Mouse (Mus musculus) gastrocnemius, postnatal 14 days (tissue): ENCODE measurements at regions not wholly inside any gene's neighbourhood (a gene's known extent, or its start where the extent isn't known, plus 50 kb on each side); places are given as distances from the start of the nearest gene placed in this dataset.

Source experiments
- DNase-seq: peaks from one replicate; pipeline ENCODE4 v3.0.0; 2021; ENCODE audit warnings: mixed read lengths
- intact Hi-C: fragments of 180-260 bp; cut with DNase I; formaldehyde crosslinking; loops from one replicate; pipeline ENCODE4 v1.15.1; 2025; ENCODE audit warnings: low total_unique reads

DNA sequence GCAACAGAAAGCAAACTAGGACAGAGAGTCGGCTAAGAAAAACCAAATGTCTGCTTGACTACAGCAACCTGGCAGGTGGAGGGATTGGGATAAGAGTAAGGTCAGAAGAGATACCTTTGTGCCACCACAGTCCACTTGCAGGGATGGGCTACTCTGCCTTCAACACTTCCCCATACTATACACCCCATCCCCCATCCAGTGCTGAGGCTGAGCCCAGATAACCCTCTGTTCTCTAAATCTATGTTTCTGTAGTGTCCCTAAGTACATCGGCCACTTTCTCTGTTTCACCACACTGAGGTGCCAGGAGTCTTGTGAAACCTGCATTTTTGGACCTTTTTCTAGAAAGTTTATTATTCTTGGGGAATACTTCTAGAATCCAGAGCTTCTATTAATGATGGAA lies 196.3 kb upstream of the Kbtbd8 start:
- intact Hi-C loops = no loop called here
- no peak for DNase-seq

DNA sequence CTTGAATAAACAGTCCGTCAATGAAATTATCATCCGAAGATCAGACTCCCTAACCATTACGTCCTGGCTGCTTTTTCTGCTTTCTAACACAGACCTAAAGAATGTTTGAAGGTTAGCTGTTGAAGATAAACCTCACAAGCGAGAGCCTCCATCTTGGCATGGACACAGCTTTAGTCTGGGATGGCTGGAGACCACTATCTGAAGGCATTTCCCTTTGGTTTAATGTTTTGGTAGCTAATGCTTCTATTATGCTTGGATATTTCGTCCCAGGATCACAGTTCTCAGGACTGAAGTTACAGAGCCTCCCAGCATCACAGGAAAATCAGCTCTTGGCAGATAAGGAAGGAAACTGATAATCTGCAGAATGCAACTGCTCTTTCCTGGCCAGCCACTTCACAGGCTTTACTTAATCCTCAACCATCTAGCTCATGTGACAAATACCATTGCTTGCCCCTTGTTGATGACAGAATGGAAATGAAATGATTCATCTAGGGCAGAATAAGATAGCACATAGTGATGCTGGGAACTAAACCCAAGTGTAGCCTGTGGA lies 197.8 kb upstream of the Kbtbd8 start:
- intact Hi-C loops = no loop called here

DNA sequence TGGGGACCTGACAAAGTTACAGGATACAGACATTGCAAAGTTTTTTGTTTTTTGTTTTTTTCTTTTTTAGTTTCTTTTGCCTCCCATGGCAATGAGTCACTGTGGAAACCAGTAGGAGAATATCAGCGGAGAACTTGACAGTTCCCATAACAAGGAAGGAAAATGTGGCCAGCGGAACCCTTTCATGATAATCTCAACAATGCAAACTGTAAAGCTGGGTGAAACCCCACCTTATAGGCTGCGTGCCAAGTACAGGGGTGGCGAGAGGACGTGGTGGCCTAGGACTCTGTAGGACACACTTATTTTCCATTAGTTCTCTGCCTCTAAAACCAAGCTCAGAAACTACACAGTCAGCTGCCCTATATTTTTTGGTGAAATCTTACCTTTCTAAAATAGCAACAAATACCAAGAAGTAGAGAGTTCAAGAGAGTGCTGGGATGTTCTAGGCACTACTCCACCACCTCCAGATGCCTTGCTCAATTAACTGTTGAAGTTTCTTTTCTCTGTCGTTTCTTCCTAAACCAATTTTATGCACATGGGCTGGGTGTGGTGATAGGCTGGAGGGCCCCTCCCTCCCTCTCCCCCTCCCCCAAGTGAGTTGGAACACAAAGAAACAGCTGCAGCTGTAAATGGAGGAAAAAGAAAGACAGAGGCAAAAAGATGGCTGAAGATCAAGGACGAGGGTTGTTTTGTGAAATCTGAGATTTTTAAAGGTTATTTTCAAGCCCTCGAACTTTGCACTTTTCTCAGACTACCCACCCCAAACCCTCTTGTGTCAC lies 201.0 kb upstream of the Kbtbd8 start:
- peak; percentile 10 for DNase-seq
- intact Hi-C loops = no loop called here

More for the DNA sequence above, 197.8 kb upstream of the Kbtbd8 start:
- no peak for DNase-seq

DNA sequence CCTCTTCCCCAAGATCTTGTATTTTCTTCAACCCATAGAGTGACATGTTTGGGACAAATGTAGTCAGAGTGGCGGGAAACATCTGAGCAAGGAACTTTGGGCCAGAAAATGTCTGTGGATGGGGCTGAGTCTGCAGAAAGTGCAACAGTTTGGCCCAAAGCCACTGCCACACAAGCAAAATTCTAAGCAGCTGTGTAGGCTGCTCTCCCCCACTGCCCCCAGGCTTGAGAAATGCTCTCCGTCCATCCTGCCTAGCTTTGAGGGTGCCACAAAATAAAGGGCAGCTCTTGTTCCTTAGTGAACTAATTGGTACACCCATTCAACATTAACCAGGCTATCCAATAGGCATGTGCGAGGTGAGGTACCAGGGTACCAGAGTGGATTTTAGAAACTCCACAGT lies 205.2 kb upstream of the Kbtbd8 start:
- peak; percentile 13 for DNase-seq

DNA sequence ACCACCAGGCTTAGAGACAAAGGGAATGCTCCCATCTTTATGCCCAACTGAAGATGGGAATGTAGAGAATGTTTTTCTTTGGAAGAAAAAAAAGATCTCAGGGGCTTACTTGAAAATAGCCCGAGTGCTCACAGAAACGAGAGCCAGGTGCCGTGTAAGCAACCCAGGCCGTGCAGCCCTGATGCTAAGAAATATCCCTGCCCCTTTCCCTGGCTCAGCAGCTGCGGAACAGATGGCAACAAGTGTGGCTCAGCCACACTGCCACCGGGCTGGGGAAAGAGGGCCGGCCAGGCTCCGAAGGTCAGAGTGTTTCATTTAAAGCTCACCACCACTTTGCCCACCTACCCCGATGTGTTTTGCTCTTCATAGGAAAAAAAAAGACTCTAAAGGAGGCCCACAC lies 205.7 kb upstream of the Kbtbd8 start:
- intact Hi-C loops = no loop called here

More for the DNA sequence above, 205.2 kb upstream of the Kbtbd8 start:
- intact Hi-C loops = no loop called here

DNA sequence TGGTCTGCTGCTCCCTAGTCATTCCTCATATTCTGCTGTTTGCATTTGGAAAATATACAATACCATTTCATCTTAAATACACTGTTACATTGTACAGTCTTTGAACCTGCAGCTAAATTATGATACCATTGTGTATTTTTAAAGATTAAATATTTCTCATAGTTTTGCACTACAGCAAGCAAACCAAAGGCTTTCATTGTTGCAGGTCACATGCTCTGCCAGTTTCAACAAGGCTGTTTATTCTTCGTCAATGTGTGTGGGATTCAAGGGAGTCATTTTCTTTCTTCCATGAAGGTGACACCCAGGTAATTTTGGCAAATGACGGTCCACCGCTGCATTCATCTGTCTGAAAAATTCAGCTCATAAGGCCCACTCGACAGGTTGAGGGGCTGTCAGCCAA lies 200.9 kb upstream of the Lrig1 start:
- no peak for DNase-seq
- intact Hi-C loops = no loop called here

More for the DNA sequence above, 205.7 kb upstream of the Kbtbd8 start:
- peak; percentile 31 for DNase-seq

DNA sequence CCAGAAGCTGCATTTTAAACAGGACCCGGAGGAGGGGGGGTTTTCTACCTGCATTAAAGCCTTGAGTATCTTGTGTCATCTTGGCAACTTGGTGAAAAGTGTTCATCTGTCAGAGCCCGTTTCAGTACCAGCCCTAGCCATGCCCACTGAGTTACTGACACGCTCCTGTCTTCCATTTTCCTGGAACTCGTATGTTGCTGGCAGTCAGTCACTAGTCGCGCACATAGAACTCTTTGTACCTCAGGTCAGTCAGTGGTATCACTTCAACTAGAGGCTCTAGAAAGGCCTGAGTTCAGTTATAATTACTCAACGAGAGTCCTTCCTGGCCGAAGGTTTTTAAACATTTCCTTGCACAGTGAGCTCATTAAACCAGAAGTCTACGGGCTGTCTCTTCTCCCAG lies 198.9 kb upstream of the Lrig1 start:
- intact Hi-C loops = no loop called here
- no peak for DNase-seq

DNA sequence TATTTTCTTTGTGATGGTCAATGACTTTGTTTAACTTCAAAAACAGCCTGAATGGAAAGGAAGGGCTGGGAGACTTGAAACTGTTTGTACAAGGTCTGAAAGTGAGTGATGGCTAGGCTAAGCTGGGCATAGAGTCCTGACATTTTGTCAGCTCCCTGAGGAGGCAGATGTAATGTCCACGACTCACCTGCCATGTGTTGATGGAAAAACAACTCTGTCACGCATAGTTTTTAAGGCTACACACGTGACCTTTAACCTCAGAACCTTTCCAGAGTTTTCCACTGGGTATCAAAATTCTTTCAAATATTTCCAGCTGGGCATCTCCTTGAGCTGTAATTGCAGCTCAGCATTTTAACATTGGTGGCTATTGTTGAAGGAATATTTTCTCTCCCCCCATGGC lies 190.2 kb upstream of the Lrig1 start:
- intact Hi-C loops = no loop called here
- no peak for DNase-seq

DNA sequence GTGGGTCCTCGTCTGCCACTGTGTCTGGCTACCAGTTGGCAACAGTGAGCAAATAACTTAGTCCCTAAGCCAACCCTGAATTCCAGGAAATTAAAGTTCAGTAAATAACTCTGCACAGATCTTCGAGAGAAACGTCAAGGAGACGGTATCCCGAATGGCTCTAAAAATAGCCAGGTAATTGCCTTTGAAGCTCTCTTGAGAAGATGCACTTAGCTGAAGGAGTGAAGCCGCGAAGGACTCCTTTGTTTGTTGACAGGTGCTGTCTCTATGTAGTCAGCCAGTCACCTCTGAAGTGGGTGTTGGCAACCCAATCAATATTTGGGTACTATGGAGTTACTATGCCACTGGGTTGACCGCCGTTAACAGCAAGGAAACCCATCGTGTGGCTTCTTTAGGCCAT lies 189.3 kb upstream of the Lrig1 start:
- intact Hi-C loops = no loop called here
- DNase-seq = no peak

DNA sequence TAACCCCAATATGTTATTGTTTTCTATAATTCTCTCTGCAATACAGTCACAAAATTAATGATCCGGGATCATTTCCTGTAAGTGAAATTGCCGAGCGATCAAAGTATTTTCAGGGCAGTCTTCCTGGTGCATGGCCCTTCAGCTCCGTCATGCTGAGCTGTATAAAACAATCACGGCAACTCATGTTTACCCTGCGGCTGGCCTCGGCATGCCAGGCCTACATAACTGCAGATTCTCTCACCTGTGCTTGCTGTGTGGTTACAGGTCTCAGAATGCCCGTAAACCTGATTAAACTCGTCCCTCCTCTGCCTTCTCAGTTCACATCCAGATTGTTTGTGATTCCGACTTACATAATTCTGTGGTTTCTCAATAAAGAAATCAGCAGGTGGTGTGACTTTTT lies 181.2 kb upstream of the Lrig1 start:
- intact Hi-C loops = no loop called here

DNA sequence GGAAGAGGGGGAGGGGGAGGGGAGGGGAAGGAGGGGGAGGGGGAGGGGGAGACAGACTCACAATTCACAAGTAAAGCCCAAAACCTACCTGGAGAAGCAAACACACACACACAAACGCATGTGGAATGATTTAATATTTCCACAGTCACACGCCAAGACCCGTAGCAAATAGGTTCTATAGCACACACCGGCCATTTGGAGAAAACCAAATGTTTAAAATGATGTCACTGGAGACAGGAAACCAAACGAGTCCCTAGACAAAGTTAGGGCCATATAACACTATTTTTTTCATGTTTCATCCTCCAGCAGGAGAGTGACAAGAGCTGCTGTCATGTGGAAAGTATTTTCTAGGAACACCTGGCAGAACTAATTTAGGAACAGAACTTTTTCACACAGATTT lies 175.9 kb upstream of the Lrig1 start:
- intact Hi-C loops = no loop called here

More for the DNA sequence above, 181.2 kb upstream of the Lrig1 start:
- DNase-seq = no peak

DNA sequence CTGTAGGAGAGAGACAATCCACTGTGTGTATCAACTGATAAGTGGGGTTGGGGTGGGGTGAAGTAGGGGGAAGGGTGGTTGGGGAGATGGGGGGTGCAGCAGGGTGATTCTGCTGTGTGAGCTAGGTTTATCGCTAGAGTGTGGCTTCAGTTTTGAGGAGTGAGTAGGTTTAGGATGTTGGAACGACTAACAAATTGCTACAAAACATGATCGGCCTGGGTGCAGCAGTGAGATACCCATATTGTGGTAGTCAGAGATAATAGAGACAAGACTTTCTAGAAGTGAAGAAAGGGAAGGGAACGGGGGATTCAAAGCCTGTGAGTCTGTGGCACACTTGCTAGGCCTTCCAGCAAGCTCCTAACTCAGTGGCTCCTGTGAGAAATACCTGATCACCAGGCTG lies 175.1 kb upstream of the Lrig1 start:
- intact Hi-C loops = no loop called here
- no peak for DNase-seq

More for the DNA sequence above, 175.9 kb upstream of the Lrig1 start:
- no peak for DNase-seq

DNA sequence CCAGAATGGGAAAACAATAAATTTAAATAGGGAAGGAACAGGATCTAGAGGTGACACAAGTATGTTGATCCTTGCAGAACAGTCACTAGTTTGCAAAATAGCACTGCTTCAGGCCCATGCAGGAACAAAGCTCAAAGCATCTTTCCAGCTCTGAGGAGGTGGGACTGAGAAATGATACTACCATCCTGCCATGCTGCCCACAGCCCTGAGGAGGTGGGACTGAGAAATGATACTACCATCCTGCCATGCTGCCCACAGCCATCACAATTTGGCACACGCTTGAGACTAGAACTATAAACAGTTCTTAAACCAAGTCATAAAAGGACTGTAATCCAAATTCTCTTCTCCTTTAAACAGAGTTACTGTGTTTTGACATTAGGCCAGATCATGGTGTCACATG lies 174.5 kb upstream of the Lrig1 start:
- DNase-seq = no peak
- intact Hi-C loops = no loop called here

DNA sequence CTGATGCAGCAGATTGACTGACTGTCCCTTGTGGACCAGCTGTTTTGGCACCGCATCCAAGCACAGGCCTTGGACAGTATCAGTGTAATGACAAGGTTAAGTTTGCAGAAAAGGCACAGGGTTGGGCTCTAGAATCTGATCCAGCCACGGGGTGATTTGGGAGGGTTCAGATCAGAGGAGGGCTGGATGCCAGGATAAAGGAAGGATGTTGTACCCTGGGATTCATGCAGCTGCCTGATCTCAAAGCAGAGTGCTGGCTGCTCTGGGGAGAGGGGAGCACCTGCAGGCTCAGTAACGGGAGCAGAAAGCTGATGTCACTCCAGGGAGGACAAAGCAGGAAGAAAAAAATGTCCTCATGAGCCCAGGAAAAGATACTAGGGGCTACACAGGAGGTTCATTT lies 168.0 kb upstream of the Lrig1 start:
- peak; percentile 36 for DNase-seq
- intact Hi-C loops = no loop called here

DNA sequence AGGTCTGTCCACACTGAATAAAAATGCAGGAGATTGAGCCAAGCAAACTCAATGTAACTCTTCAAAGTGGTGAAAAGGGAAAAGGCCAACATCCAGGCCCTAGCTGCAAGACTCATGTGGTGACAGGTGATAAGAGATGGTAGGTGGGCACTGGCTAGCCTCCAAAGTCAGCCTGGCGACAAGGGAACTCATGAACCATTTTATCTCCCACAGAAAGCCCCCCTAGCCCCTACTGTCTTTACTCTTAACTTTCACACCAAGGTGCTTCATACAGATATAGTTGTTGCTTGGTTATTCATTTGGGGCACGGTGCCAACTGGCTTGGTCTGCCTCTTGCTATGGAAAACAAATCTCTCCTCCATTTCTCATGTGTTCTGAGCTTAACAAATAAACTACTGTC lies 165.5 kb upstream of the Lrig1 start:
- intact Hi-C loops = no loop called here
- no peak for DNase-seq

DNA sequence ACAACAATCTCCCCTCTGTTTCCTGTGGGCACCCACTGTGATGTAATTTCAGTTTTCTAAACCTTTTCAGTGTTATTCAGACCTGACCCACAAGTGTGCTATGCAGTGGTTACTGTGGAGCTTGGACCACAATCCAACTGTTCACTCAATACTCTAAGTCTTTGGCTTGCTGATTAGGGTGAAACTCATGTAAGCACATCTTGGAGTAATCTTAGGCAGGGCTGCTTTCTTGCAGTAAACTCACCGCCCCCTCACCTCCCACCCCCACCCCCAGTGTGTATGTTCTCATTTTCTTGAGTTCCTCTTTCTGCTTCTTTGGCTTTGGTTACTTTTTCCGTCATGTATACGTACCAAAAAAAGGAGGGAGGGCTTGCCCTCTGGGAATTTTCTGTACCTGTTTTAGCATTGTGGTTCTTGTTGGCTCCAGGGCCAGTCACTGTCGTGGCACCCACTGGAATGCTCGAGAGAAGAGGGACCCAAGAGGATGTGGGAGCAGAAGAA lies 158.2 kb upstream of the Lrig1 start:
- intact Hi-C loops = no loop called here
- no peak for DNase-seq

DNA sequence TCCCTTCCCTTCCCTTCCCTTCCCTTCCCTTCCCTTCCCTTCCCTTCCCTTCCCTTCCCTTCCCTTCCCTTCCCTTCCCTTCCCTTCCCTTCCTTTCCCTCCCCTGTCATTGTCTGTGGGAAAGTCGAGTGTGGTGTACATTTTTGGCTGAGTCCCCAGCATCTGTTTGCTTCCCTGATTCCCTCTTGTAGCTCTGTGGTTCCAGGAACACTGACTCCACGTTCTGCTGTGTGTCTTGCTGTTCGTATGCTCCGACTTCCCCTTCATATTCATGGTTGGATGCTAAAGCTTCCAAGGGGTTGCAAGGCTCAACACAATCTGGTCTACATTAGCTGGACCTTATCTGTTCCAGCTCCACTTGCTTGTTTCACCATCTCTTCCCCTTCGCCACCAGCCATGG lies 150.2 kb upstream of the Lrig1 start:
- intact Hi-C loops = no loop called here
- no peak for DNase-seq

DNA sequence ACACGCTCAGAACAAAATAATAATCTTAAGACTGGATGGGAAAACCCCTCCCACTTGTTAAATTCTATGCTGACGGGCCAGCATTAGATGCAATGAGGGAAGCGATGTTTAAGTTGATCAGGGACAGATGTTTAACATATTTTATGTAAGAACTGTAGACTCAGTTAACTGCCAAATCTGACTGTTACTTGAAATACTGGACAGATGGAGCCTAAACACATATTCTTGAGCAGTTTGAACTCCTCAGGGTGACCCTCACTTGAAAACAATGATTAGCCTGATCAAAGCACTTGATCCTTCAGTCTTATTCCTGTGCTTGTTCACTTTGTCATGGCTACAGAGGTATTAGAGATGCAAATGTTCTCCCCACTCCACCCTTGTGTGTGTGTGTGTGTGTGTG lies 149.6 kb upstream of the Lrig1 start:
- intact Hi-C loops = no loop called here
- DNase-seq = no peak

DNA sequence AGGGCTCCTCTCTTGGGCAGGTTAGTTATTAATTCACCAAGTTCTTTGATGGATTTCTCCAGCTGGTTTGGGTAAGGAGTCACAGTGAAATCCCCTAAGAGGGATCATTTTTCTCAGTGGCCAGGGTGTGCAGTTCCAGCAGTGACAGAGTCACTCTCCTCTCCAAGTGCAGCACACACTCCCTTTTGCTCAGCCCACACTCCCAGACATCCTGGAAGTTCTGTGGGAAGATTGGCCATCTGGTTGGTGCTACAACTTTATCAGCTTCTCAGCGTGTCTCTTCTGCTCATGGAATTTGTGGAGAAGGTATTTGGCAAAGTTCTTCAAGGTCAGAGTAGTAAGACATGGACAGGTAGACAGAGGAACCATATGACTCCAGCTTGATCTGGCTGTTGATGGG lies 148.5 kb upstream of the Lrig1 start:
- intact Hi-C loops = no loop called here
- no peak for DNase-seq

DNA sequence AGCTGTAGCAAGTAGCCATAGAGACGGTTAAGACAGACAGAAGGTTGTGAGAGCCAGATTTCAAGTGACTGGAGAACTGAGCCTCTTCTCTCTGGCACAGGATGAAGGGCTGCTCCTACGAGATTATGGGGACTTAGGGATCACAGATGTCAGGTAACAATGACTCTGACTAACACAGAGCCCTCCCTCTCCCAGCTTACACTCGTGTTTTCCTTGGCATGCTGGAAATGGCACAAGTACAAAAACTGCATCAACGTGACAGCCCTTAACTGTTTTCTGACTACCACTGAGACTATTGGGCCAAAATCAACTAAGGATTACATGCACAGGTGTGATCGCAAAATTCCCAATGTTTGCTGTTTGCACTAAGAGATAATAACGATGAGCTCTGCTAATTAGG lies 145.9 kb upstream of the Lrig1 start:
- intact Hi-C loops = no loop called here

DNA sequence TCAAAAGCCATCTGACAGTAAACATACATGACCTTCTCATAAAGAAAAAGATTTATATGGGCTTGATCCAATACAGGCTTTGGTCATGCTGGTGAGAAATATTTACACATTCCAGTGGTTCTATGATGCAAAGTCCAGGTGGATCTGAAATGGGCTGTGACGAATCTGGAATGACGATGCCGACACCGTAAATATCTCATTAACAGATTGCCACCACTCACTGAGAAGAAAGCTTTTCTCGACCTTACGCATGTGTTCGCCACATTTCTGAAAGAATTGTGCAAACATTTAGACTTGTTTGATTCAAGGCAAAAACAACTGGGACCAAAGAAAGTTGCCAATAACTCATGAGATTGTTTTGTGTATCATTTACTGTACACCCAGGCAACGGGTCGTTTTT lies 142.9 kb upstream of the Lrig1 start:
- intact Hi-C loops = no loop called here
- no peak for DNase-seq

More for the DNA sequence above, 145.9 kb upstream of the Lrig1 start:
- DNase-seq = no peak
